Mouse (Mus musculus) bone marrow, adult 2 months (tissue): ENCODE measurements around the gene Pdgfc. TPM values are rescaled to one million over a fixed set of nuclear protein-coding genes. Genes with fewer than 3 reads are reported as not detected.

Source experiments
- H3K27ac ChIP-seq: fragments of 200-500 bp; 2 replicates; pipeline ENCODE4 v1.5.1; 2012; ENCODE audit warnings: low read depth, mild to moderate bottlenecking, control low read depth, inconsistent platforms, low read length; ENCODE audit not compliant: control insufficient read depth, poor library complexity, insufficient read depth
- H3K4me1 ChIP-seq: fragments of 200-500 bp; 2 replicates; pipeline ENCODE4 v1.6.1; 2011; ENCODE audit warnings: low read length; ENCODE audit not compliant: control insufficient read depth, insufficient read depth
- H3K4me3 ChIP-seq: fragments of 200-500 bp; replicated peaks from 2 replicates; pipeline ENCODE3; 2011; ENCODE audit warnings: mild to moderate bottlenecking, low read depth, low read length, control low read depth; ENCODE audit not compliant: control insufficient read depth
- CTCF ChIP-seq: fragments of 200-500 bp; IDR thresholded peaks from 2 replicates; pipeline ENCODE4 v1.5.1; 2011; ENCODE audit warnings: low read length, control low read depth; ENCODE audit not compliant: control insufficient read depth, insufficient read depth
- POLR2A ChIP-seq: fragments of 200-500 bp; IDR thresholded peaks from 2 replicates; pipeline ENCODE4 v1.6.1; 2011; ENCODE audit warnings: low read depth, mild to moderate bottlenecking, control low read depth, low read length, borderline replicate concordance; ENCODE audit not compliant: control insufficient read depth
- WGBS: fragments of 180-500 bp; shearing (Covaris S2); methylation state at CpG from one replicate; pipeline ENCODE4 v1.1.7; 2018; 5-methylcytosine and 5-hydroxymethylcytosine counted together
- polyA plus RNA-seq: library from polyadenylated mRNA; stranded (reverse); fragments of >200 nt; gene quantifications from 2 replicates; pipeline ENCODE4 v1.2.4, GENCODE M21; 2011; ENCODE audit warnings: low replicate concordance; ENCODE audit not compliant: missing spikeins, insufficient read depth, insufficient read length

Pdgfc gene
- polyA plus RNA-seq, 1 experiment = 1.8 TPM

GRCm38 (mm10) chr3:81150228-81150627 lies 114.0 kb downstream of the Pdgfc start:
- H3K4me3 ChIP-seq = no peak overlapping the region
- H3K27ac ChIP-seq = no peak overlapping the region
- no peak for TF ChIP-seq POLR2A
- no peaks in the 10 kb centered on the region; the same call in 1 of the 2 replicates for H3K4me1 ChIP-seq

GRCm38 (mm10) chr3:81154420-81154819 lies 118.2 kb downstream of the Pdgfc start:
- Histone ChIP-seq H3K4me1 (no peaks in the 10 kb centered on the region; the same call in 1 of the 2 replicates), H3K4me3 (no peak overlapping the region), H3K27ac (no peak overlapping the region)
- 60% methylated on average over 1 of the region's 1 CpGs for WGBS
- TF ChIP-seq CTCF (no peak), POLR2A (no peak)

GRCm38 (mm10) chr3:81160457-81161165 lies 124.4 kb downstream of the Pdgfc start:
- Histone ChIP-seq H3K27ac (no peak overlapping the region), H3K4me3 (no peak overlapping the region), H3K4me1 (no peaks in the 10 kb centered on the region)
- TF ChIP-seq POLR2A (no peak), CTCF (no peak)

GRCm38 (mm10) chr3:81162129-81162528 lies 125.9 kb downstream of the Pdgfc start:
- Histone ChIP-seq H3K27ac (no peak overlapping the region), H3K4me3 (no peak overlapping the region), H3K4me1 (no peaks in the 10 kb centered on the region)
- TF ChIP-seq POLR2A (no peak), CTCF (no peak)
- 80% methylated on average over 4 of the region's 4 CpGs for WGBS

- H3K4me1 ChIP-seq = no peaks in the 10 kb centered on the region
- TF ChIP-seq CTCF (no peak), POLR2A (no peak)
- 85% methylated on average over 5 of the region's 5 CpGs for WGBS
- H3K4me3 ChIP-seq = no peak overlapping the region
- no peak overlapping the region for H3K27ac ChIP-seq
These were observed 127.9 kb downstream of the Pdgfc start for GRCm38 (mm10) chr3:81164091-81164490.

- no peaks in the 10 kb centered on the region for H3K4me1 ChIP-seq
- WGBS = 84% methylated on average over 4 of the region's 4 CpGs
- TF ChIP-seq POLR2A = no peak
- TF ChIP-seq CTCF = no peak
These were observed 134.0 kb downstream of the Pdgfc start for GRCm38 (mm10) chr3:81170073-81170809.

GRCm38 (mm10) chr3:81174832-81175231 lies 138.6 kb downstream of the Pdgfc start:
- Histone ChIP-seq H3K4me3 (no peak overlapping the region), H3K27ac (no peak overlapping the region), H3K4me1 (no peaks in the 10 kb centered on the region)
- no peak for TF ChIP-seq POLR2A
- no peak for TF ChIP-seq CTCF
- WGBS = 76% methylated on average over 3 of the region's 3 CpGs

More at GRCm38 (mm10) chr3:81170073-81170809, 134.0 kb downstream of the Pdgfc start:
- Histone ChIP-seq H3K4me3 (no peak overlapping the region), H3K27ac (no peak overlapping the region)

- TF ChIP-seq POLR2A (no peak), CTCF (no peak)
- H3K4me3 ChIP-seq = no peak overlapping the region
- 90% methylated on average over 1 of the region's 1 CpGs for WGBS
- no peaks in the 10 kb centered on the region for H3K4me1 ChIP-seq
- H3K27ac ChIP-seq = no peak overlapping the region
These were observed 145.2 kb downstream of the Pdgfc start for GRCm38 (mm10) chr3:81181319-81182013.
